Mouse (Mus musculus) cerebellum, adult 11 months (tissue): ENCODE results near the gene Nptn.

Experiments
- DNase-seq: peaks from one replicate; pipeline ENCODE4 v3.0.0; 2022

The Nptn gene

GRCm38 (mm10) chr9:58657735-58658512 lies 75.9 kb downstream of the Nptn start:
- DNase-seq, result no peak

- DNase-seq, result no peak
These were observed 76.7 kb downstream of the Nptn start for GRCm38 (mm10) chr9:58658596-58659309.

- DNase-seq, result no peak
These were observed 77.3 kb downstream of the Nptn start for GRCm38 (mm10) chr9:58659331-58659730.

GRCm38 (mm10) chr9:58659989-58660388 lies 77.9 kb downstream of the Nptn start:
- no peak for DNase-seq

GRCm38 (mm10) chr9:58660673-58661072 lies 78.6 kb downstream of the Nptn start:
- DNase-seq, result no peak

- DNase-seq, result no peak
These were observed 80.0 kb downstream of the Nptn start for GRCm38 (mm10) chr9:58662007-58662406.

GRCm38 (mm10) chr9:58662791-58663190 lies 80.8 kb downstream of the Nptn start:
- no peak for DNase-seq

GRCm38 (mm10) chr9:58665492-58665891 lies 83.5 kb downstream of the Nptn start:
- no peak for DNase-seq

- DNase-seq, result no peak
These were observed 84.2 kb downstream of the Nptn start for GRCm38 (mm10) chr9:58666191-58666590.

GRCm38 (mm10) chr9:58667244-58667643 lies 85.2 kb downstream of the Nptn start:
- DNase-seq, result no peak

- DNase-seq, result no peak
These were observed 86.1 kb downstream of the Nptn start for GRCm38 (mm10) chr9:58668171-58668570.

- no peak for DNase-seq
These were observed 87.0 kb downstream of the Nptn start for GRCm38 (mm10) chr9:58669071-58669470.

GRCm38 (mm10) chr9:58669819-58670218 lies 87.8 kb downstream of the Nptn start:
- DNase-seq, result no peak

- no peak for DNase-seq
These were observed 90.4 kb downstream of the Nptn start for GRCm38 (mm10) chr9:58672474-58672873.

GRCm38 (mm10) chr9:58674736-58675135 lies 92.7 kb downstream of the Nptn start:
- DNase-seq, result no peak

- DNase-seq, result no peak
These were observed 93.3 kb downstream of the Nptn start for GRCm38 (mm10) chr9:58675371-58675770.

GRCm38 (mm10) chr9:58681411-58681810 lies 99.4 kb downstream of the Nptn start:
- DNase-seq, result no peak

- DNase-seq, result no peak
These were observed 100.1 kb downstream of the Nptn start for GRCm38 (mm10) chr9:58682106-58682505.

- DNase-seq, result no peak
These were observed 101.3 kb downstream of the Nptn start for GRCm38 (mm10) chr9:58683372-58683771.

- DNase-seq, result no peak
These were observed 103.2 kb downstream of the Nptn start for GRCm38 (mm10) chr9:58685290-58685689.

- DNase-seq, result no peak
These were observed 106.0 kb downstream of the Nptn start for GRCm38 (mm10) chr9:58688076-58688475.

GRCm38 (mm10) chr9:58690701-58691100 lies 108.7 kb downstream of the Nptn start:
- no peak for DNase-seq

GRCm38 (mm10) chr9:58691471-58691870 lies 109.4 kb downstream of the Nptn start:
- no peak for DNase-seq

GRCm38 (mm10) chr9:58698486-58698885 lies 116.4 kb downstream of the Nptn start:
- DNase-seq, result no peak
